Mouse (Mus musculus): ENCODE results near the gene Gm20837. TPM values are rescaled to one million over a fixed set of nuclear protein-coding genes. Genes with fewer than 3 reads are reported as not detected.

Gm20837 gene
- polyA plus RNA-seq (2021; fragmentation: Nextera tagmentation), result not detected in 2 replicates
- long read RNA-seq, experiment 1, result 0 reads
- long read RNA-seq, experiment 2, result 0 reads

GRCm38 (mm10) chrY:90400948-90401347 lies at the start of gene Gm20837:
Gene Gm20837, plus strand, starts transcription at chrY:90401248.

All from layer of hippocampus, adult 6 months (tissue).